Mouse (Mus musculus) midbrain, embryonic 14.5 days (tissue): ENCODE measurements around the gene Fancd2. TPM values are rescaled to one million over a fixed set of nuclear protein-coding genes. Genes with fewer than 3 reads are reported as not detected.
A peak's percentile ranks its signal among the peaks of the same experiment; 100 is the strongest.

Source experiments
- ATAC-seq: fragments of 200-750 bp; cut with Nextera tagmentation; 2 replicates; pipeline ENCODE4 v1.8.0; 2017; ENCODE audit warnings: moderate number of reproducible peaks, moderate library complexity; ENCODE audit not compliant: low FRiP score, low TSS enrichment
- DNase-seq: peaks from one replicate; pipeline ENCODE4 v3.0.0-alpha.2; 2015
- H3K27ac ChIP-seq: fragments of 300-500 bp; sonication (generic); replicated peaks from 2 replicates; pipeline ENCODE4 v1.5.1; 2014; ENCODE audit warnings: mild to moderate bottlenecking, low read depth, low read length, moderate library complexity
- H3K27me3 ChIP-seq: fragments of 300-500 bp; sonication (generic); 2 replicates; pipeline ENCODE4 v1.6.1; 2014; ENCODE audit warnings: low read length, control low read depth, mixed read lengths; ENCODE audit not compliant: control insufficient read depth, insufficient read depth
- H3K36me3 ChIP-seq: fragments of 300-500 bp; sonication (generic); 2 replicates; pipeline ENCODE4 v1.6.1; 2014; ENCODE audit warnings: low read length, control low read depth; ENCODE audit not compliant: control insufficient read depth, insufficient read depth
- H3K4me1 ChIP-seq: fragments of 300-500 bp; sonication (generic); 2 replicates; pipeline ENCODE4 v1.6.1; 2014; ENCODE audit warnings: mild to moderate bottlenecking, antibody characterized with exemption, low read length, control low read depth; ENCODE audit not compliant: control insufficient read depth, insufficient read depth
- H3K4me2 ChIP-seq: fragments of 300-500 bp; sonication (generic); 2 replicates; pipeline ENCODE4 v1.6.1; 2014; ENCODE audit warnings: mild to moderate bottlenecking, low read length, moderate library complexity
- H3K4me3 ChIP-seq: fragments of 300-500 bp; sonication (generic); replicated peaks from 2 replicates; pipeline ENCODE4 v1.5.1; 2014; ENCODE audit warnings: low read depth, low read length
- H3K9ac ChIP-seq: fragments of 300-500 bp; sonication (generic); replicated peaks from 2 replicates; pipeline ENCODE4 v1.6.1; 2014; ENCODE audit warnings: mild to moderate bottlenecking, low read length, moderate library complexity
- H3K9me3 ChIP-seq: fragments of 300-500 bp; sonication (generic); 2 replicates; pipeline ENCODE4 v1.6.1; 2016; ENCODE audit warnings: low read length, control low read depth, mixed read lengths; ENCODE audit not compliant: control insufficient read depth
- WGBS: fragments of 180-500 bp; shearing (Covaris S2); extraction: QIAGEN DNeasy Blood & Tissue Kit; methylation state at CpG from one replicate; pipeline ENCODE4 v1.1.7; 2014; 5-methylcytosine and 5-hydroxymethylcytosine counted together
- polyA plus RNA-seq: library from polyadenylated mRNA; unstranded; fragments of >200 nt; fragmentation: Nextera tagmentation; extraction: Ambion mirVana; gene quantifications from 2 replicates; pipeline ENCODE4 v1.2.1, GENCODE M21; 2014

Gene Fancd2
- polyA plus RNA-seq, 1 experiment from 2014 or later = 3.7 TPM

- ATAC-seq (no peak), DNase-seq (no peak)
- H3K9me3 ChIP-seq = no peaks in the 10 kb centered on the region
- H3K9ac ChIP-seq = no peak overlapping the region
- H3K27me3 ChIP-seq = no peaks in the 10 kb centered on the region
- no peaks in the 10 kb centered on the region for H3K36me3 ChIP-seq
- H3K4me2 ChIP-seq = no peak overlapping the region
- no peaks in the 10 kb centered on the region for H3K4me1 ChIP-seq
- no peak overlapping the region for H3K27ac ChIP-seq
- no peak overlapping the region for H3K4me3 ChIP-seq
- WGBS = 90% methylated on average over 4 of the region's 4 CpGs
Measured at GRCm38 (mm10) chr6:113597945-113598344, 66.5 kb downstream of the Fancd2 start.

DNA sequence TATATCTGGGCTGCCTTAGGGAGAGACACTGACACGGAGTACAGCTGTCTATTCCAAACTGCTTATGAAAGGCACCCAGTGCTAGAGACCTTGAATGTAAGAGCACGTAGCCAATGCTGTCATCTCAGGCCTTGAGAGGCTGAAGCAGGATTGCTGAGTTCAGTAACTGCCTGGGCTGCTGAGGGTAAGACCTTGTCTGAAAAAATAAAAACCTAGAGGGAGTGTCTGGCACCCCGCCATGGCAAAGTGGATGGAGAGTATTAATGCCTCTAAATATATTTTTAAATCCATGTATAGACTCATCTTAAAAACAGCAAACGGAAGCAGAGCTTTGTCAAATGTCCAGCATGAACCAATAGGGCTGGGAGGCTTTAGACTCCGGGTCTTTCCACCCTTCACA lies 68.4 kb downstream of the Fancd2 start:
- 71% methylated on average over 5 of the region's 5 CpGs for WGBS
- DNase-seq (no peak), ATAC-seq (no peak)
- Histone ChIP-seq H3K36me3 (no peaks in the 10 kb centered on the region), H3K27ac (no peak overlapping the region), H3K4me1 (no peaks in the 10 kb centered on the region), H3K27me3 (no peaks in the 10 kb centered on the region), H3K9me3 (no peaks in the 10 kb centered on the region), H3K9ac (no peak overlapping the region; the same call in 1 of the 2 replicates), H3K4me3 (no peak overlapping the region), H3K4me2 (no peak overlapping the region)

- Histone ChIP-seq H3K4me3 (no peak within 1 kb of the TSS), H3K4me2 (0 out of 2 replicates have a peak within 1 kb of the TSS, but pooled peaks have one; percentile 15), H3K4me1 (peaks cover 4% of the 10 kb centered on the region), H3K9me3 (no peaks in the 10 kb centered on the region), H3K27me3 (no peaks in the 10 kb centered on the region), H3K9ac (no peak within 1 kb of the TSS; the same call in 1 of the 2 replicates), H3K36me3 (no peaks in the 10 kb centered on the region), H3K27ac (no peak within 1 kb of the TSS)
- ATAC-seq (no peak), DNase-seq (peak; percentile 19)
- WGBS = 30% methylated on average over 23 of the region's 23 CpGs
Measured at GRCm38 (mm10) chr6:113600543-113601139, 69.2 kb downstream of the Fancd2 start, which contains the start of gene Fancd2os. TSS of gene Fancd2os (minus strand) at chr6:113600715.

DNA sequence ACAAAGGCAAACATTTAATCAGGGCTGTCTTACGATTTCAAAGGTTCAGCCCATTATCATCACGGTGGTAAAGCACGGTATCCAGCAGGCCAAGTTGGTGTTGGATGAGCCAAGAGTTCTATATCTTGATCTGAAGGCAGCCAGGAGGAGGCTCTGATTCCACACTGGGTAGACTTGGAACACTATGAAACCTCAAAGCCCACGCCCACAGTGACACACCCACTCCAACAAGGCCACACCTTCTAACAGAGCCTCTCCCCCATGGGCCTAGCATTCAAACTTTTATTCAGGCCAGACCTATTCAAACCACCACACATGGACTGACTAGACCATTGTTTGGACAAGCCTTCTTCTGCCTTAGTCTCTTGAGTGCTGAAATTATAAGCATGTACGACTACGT lies 71.3 kb downstream of the Fancd2 start:
- Histone ChIP-seq H3K36me3 (peaks cover 3% of the 10 kb centered on the region; the same call in 1 of the 2 replicates), H3K9ac (no peak overlapping the region), H3K27me3 (no peaks in the 10 kb centered on the region), H3K4me1 (peaks cover 12% of the 10 kb centered on the region), H3K4me2 (no peak overlapping the region), H3K9me3 (no peaks in the 10 kb centered on the region), H3K27ac (no peak overlapping the region), H3K4me3 (no peak overlapping the region)
- DNase-seq = no peak
- 95% methylated on average over 6 of the region's 6 CpGs for WGBS
- ATAC-seq = no peak

GRCm38 (mm10) chr6:113603993-113604392 lies 72.5 kb downstream of the Fancd2 start:
- DNase-seq (no peak), ATAC-seq (no peak)
- Histone ChIP-seq H3K27ac (peak overlapping the region; percentile 69), H3K9me3 (no peaks in the 10 kb centered on the region), H3K36me3 (peaks cover 3% of the 10 kb centered on the region; the same call in 1 of the 2 replicates), H3K4me3 (peak overlapping the region; percentile 91), H3K4me2 (peak overlapping the region; percentile 76), H3K4me1 (peaks cover 12% of the 10 kb centered on the region), H3K27me3 (no peaks in the 10 kb centered on the region), H3K9ac (peak overlapping the region; percentile 86)
- 51% methylated on average over 12 of the region's 12 CpGs for WGBS

DNA sequence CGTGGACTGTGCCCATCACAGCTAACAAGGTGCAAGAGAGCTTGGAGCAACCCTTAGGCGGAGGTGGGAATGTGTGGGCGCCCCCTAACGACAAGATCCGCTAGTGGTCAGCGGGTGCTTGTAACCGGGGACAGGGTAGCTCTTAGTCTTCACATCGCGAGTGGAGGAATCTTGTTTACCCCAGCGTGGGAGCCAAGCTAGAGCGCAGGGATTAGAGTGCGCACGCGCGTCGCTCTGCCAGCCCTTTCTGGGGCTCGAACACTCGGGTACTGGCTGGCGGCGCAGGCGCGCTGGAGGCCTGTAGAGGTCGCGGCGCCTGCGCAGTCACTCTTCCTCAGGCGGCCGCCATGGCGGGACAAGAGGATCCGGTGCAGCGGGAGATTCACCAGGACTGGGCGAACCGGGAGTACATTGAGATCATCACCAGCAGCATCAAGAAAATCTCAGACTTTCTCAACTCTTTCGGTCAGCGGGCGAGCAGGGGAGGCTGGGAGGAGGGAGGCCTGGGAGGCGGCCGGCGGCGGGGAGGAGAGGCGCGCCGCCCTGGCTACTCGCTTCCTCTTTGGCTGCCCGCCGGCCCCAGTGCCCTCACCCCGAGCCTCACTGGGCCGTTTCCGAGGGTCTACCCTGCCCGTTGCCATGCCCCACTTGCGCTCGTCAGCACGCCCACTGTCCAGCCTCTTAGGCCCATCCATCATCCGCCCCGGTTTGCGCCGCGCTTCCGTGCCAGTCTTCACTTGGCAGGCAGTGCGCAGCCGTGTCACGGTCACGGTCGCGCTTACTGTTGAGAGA lies 73.1 kb downstream of the Fancd2 start, which contains the start of gene Brk1:
Gene Brk1 (plus strand): TSS at position 341 of the 792 bp plus-strand sequence.
- H3K27ac ChIP-seq = peak within 1 kb of the TSS; percentile 82
- under 1% methylated on average over 65 of the region's 65 CpGs for WGBS

DNA sequence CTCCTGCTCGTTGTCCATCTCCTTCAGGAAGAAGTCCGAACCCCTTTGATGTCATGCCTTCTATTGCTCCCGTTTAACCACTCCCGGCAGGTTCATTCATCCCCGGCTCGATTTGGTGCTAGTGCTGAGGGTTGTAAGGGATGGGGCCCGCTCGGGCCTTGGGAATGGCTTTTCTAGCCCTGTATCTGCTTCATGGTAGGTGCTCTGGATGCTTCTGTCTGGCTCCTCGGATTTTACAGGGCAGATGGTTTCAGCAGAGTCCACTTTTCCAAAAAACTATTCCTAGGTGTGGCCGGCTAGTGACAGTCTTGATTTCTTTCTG lies 73.7 kb downstream of the Fancd2 start:
- Histone ChIP-seq H3K27me3 (no peaks in the 10 kb centered on the region), H3K36me3 (peaks cover 8% of the 10 kb centered on the region), H3K27ac (peak overlapping the region; percentile 82), H3K4me3 (peak overlapping the region; percentile 91), H3K9ac (peak overlapping the region; percentile 86), H3K9me3 (no peaks in the 10 kb centered on the region), H3K4me1 (peaks cover 12% of the 10 kb centered on the region), H3K4me2 (peak overlapping the region; percentile 76)
- ATAC-seq = peak; percentile 38; the same call in 1 of the 2 replicates
- DNase-seq = no peak
- 5% methylated on average over 10 of the region's 10 CpGs for WGBS

More for the DNA sequence above, 73.1 kb downstream of the Fancd2 start, which contains the start of gene Brk1:
- Histone ChIP-seq H3K9ac (peak within 1 kb of the TSS; percentile 86), H3K36me3 (peaks cover 3% of the 10 kb centered on the region), H3K4me2 (peak within 1 kb of the TSS; percentile 76), H3K4me3 (peak within 1 kb of the TSS; percentile 91), H3K9me3 (no peaks in the 10 kb centered on the region), H3K4me1 (peaks cover 12% of the 10 kb centered on the region), H3K27me3 (no peaks in the 10 kb centered on the region)
- ATAC-seq (peak; percentile 92), DNase-seq (peak; percentile 96)

DNA sequence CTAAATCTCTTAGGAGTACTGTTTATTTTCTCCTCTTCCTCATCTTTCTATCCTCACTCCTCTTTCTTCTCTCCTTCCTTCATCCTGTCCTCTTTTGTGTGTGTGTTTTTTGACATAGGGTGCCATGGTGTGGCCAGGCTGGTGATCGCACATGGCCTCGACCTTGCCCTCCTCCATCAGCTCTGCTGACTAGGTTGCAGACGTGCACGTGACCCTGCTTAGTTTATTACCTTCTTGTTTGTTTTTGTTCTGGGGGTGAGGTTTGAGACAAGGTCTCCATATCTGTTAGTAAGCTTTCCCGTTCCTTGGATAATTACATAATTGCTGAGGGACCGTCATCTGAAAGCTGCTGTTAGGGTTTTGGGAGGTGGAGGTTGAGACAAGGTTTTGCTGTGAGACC lies 77.4 kb downstream of the Fancd2 start:
- ATAC-seq = no peak
- 92% methylated on average over 6 of the region's 6 CpGs for WGBS

More for the DNA sequence above, 77.4 kb downstream of the Fancd2 start:
- Histone ChIP-seq H3K4me1 (peaks cover 12% of the 10 kb centered on the region), H3K4me2 (no peak overlapping the region), H3K4me3 (no peak overlapping the region), H3K27me3 (no peaks in the 10 kb centered on the region), H3K9me3 (no peaks in the 10 kb centered on the region), H3K36me3 (peaks cover 9% of the 10 kb centered on the region), H3K27ac (no peak overlapping the region), H3K9ac (no peak overlapping the region)
- no peak for DNase-seq
